Mouse (Mus musculus): ENCODE results near the gene Itga1. TPM values are rescaled to one million over a fixed set of nuclear protein-coding genes. Genes with fewer than 3 reads are reported as not detected.

Itga1 gene
- polyA plus RNA-seq, 1 experiment, result 3.3 TPM

- H3K4me1 ChIP-seq (ENCODE audit: control insufficient read depth, insufficient read depth, low read length), result no peaks in the 10 kb centered on the region
- H3K27ac ChIP-seq (ENCODE audit: insufficient read depth, low read length), result no peak overlapping the region
- no peak for TF ChIP-seq CTCF (IDR thresholded peaks at IDR 0.05; ENCODE audit: extremely low read depth, insufficient read depth, low read length)
- TF ChIP-seq POLR2A (IDR thresholded peaks at IDR 0.05; ENCODE audit: extremely low read depth, insufficient read depth, low read length), result no peak
- no peak overlapping the region for H3K4me3 ChIP-seq (ENCODE audit: insufficient read depth, low read length)
Observed at GRCm38 (mm10) chr13:114930996-114931649, 170.6 kb downstream of the Itga1 start.

GRCm38 (mm10) chr13:114924785-114925184, 177.0 kb downstream of the Itga1 start:
- TF ChIP-seq CTCF (IDR thresholded peaks at IDR 0.05; ENCODE audit: extremely low read depth, insufficient read depth, low read length) (no peak), POLR2A (IDR thresholded peaks at IDR 0.05; ENCODE audit: extremely low read depth, insufficient read depth, low read length) (no peak)
- Histone ChIP-seq H3K4me1 (ENCODE audit: control insufficient read depth, insufficient read depth, low read length) (no peaks in the 10 kb centered on the region), H3K4me3 (ENCODE audit: insufficient read depth, low read length) (no peak overlapping the region), H3K27ac (ENCODE audit: insufficient read depth, low read length) (no peak overlapping the region)

- TF ChIP-seq POLR2A (IDR thresholded peaks at IDR 0.05; ENCODE audit: extremely low read depth, insufficient read depth, low read length) (no peak), CTCF (IDR thresholded peaks at IDR 0.05; ENCODE audit: extremely low read depth, insufficient read depth, low read length) (no peak)
- Histone ChIP-seq H3K4me3 (ENCODE audit: insufficient read depth, low read length) (no peak overlapping the region), H3K27ac (ENCODE audit: insufficient read depth, low read length) (no peak overlapping the region), H3K4me1 (ENCODE audit: control insufficient read depth, insufficient read depth, low read length) (0 out of 2 replicates have a peak, but pooled peaks cover under 1% of the 10 kb centered on the region)
Observed at GRCm38 (mm10) chr13:114923331-114923730, 178.4 kb downstream of the Itga1 start.

GRCm38 (mm10) chr13:114915767-114916166, 186.0 kb downstream of the Itga1 start:
- Histone ChIP-seq H3K4me3 (ENCODE audit: insufficient read depth, low read length) (no peak overlapping the region), H3K27ac (ENCODE audit: insufficient read depth, low read length) (no peak overlapping the region), H3K4me1 (ENCODE audit: control insufficient read depth, insufficient read depth, low read length) (0 out of 2 replicates have a peak, but pooled peaks cover 1% of the 10 kb centered on the region)
- TF ChIP-seq POLR2A (IDR thresholded peaks at IDR 0.05; ENCODE audit: extremely low read depth, insufficient read depth, low read length), result no peak
- TF ChIP-seq CTCF (IDR thresholded peaks at IDR 0.05; ENCODE audit: extremely low read depth, insufficient read depth, low read length), result no peak

GRCm38 (mm10) chr13:114914963-114915362, 186.8 kb downstream of the Itga1 start:
- Histone ChIP-seq H3K4me3 (ENCODE audit: insufficient read depth, low read length) (no peak overlapping the region), H3K27ac (ENCODE audit: insufficient read depth, low read length) (no peak overlapping the region), H3K4me1 (ENCODE audit: control insufficient read depth, insufficient read depth, low read length) (0 out of 2 replicates have a peak, but pooled peaks cover 1% of the 10 kb centered on the region)
- TF ChIP-seq POLR2A (IDR thresholded peaks at IDR 0.05; ENCODE audit: extremely low read depth, insufficient read depth, low read length), result no peak
- no peak for TF ChIP-seq CTCF (IDR thresholded peaks at IDR 0.05; ENCODE audit: extremely low read depth, insufficient read depth, low read length)

- no peak overlapping the region for H3K27ac ChIP-seq (ENCODE audit: insufficient read depth, low read length)
- H3K4me1 ChIP-seq (ENCODE audit: control insufficient read depth, insufficient read depth, low read length), result 0 out of 2 replicates have a peak, but pooled peaks cover 1% of the 10 kb centered on the region
- TF ChIP-seq POLR2A (IDR thresholded peaks at IDR 0.05; ENCODE audit: extremely low read depth, insufficient read depth, low read length) (no peak), CTCF (IDR thresholded peaks at IDR 0.05; ENCODE audit: extremely low read depth, insufficient read depth, low read length) (no peak)
- no peak overlapping the region for H3K4me3 ChIP-seq (ENCODE audit: insufficient read depth, low read length)
Observed at GRCm38 (mm10) chr13:114914559-114914958, 187.2 kb downstream of the Itga1 start.

- Histone ChIP-seq H3K27ac (ENCODE audit: insufficient read depth, low read length) (no peak overlapping the region), H3K4me1 (ENCODE audit: control insufficient read depth, insufficient read depth, low read length) (no peaks in the 10 kb centered on the region), H3K4me3 (ENCODE audit: insufficient read depth, low read length) (no peak overlapping the region)
- TF ChIP-seq CTCF (IDR thresholded peaks at IDR 0.05; ENCODE audit: extremely low read depth, insufficient read depth, low read length) (no peak), POLR2A (IDR thresholded peaks at IDR 0.05; ENCODE audit: extremely low read depth, insufficient read depth, low read length) (no peak)
Observed at GRCm38 (mm10) chr13:114910629-114911028, 191.1 kb downstream of the Itga1 start.

GRCm38 (mm10) chr13:114909514-114909913, 192.2 kb downstream of the Itga1 start:
- TF ChIP-seq POLR2A (IDR thresholded peaks at IDR 0.05; ENCODE audit: extremely low read depth, insufficient read depth, low read length) (no peak), CTCF (IDR thresholded peaks at IDR 0.05; ENCODE audit: extremely low read depth, insufficient read depth, low read length) (no peak)
- Histone ChIP-seq H3K4me3 (ENCODE audit: insufficient read depth, low read length) (no peak overlapping the region), H3K4me1 (ENCODE audit: control insufficient read depth, insufficient read depth, low read length) (no peaks in the 10 kb centered on the region), H3K27ac (ENCODE audit: insufficient read depth, low read length) (no peak overlapping the region)

- TF ChIP-seq POLR2A (IDR thresholded peaks at IDR 0.05; ENCODE audit: extremely low read depth, insufficient read depth, low read length), result no peak
- no peak for TF ChIP-seq CTCF (IDR thresholded peaks at IDR 0.05; ENCODE audit: extremely low read depth, insufficient read depth, low read length)
- no peaks in the 10 kb centered on the region for H3K4me1 ChIP-seq (ENCODE audit: control insufficient read depth, insufficient read depth, low read length)
- H3K27ac ChIP-seq (ENCODE audit: insufficient read depth, low read length), result no peak overlapping the region
- H3K4me3 ChIP-seq (ENCODE audit: insufficient read depth, low read length), result no peak overlapping the region
Observed at GRCm38 (mm10) chr13:114907876-114908275, 193.9 kb downstream of the Itga1 start.

Other genes with a start within 250 kb of the Itga1 start
- 0.02 and 0.04 TPM in 2 replicates for gene Itga2, start 169.9 kb downstream of the Itga1 start, polyA plus RNA-seq (2012; rRNA removed)
- gene Pelo, start 11.8 kb downstream of the Itga1 start, polyA plus RNA-seq (2012; rRNA removed), result 19.4 and 22.7 TPM in 2 replicates
- gene Gm49395, start within 50 bp of the Itga1 start, polyA plus RNA-seq (2012; rRNA removed), result 0.54 and 0.98 TPM in 2 replicates

All from cortical plate, adult 2 months (tissue).